Mouse (Mus musculus): Measurements from ENCODE around the gene Hist1h3f. TPM values are rescaled to one million over a fixed set of nuclear protein-coding genes. Genes with fewer than 3 reads are reported as not detected.
"Not testable (repeated sequence)": the region's sequence is repeated elsewhere in the genome, so short reads cannot be mapped to it uniquely, and the experiment has no call there.

Hist1h3f gene
- polyA plus RNA-seq, 1 experiment from 2014 or later = 0.90 TPM

DNA sequence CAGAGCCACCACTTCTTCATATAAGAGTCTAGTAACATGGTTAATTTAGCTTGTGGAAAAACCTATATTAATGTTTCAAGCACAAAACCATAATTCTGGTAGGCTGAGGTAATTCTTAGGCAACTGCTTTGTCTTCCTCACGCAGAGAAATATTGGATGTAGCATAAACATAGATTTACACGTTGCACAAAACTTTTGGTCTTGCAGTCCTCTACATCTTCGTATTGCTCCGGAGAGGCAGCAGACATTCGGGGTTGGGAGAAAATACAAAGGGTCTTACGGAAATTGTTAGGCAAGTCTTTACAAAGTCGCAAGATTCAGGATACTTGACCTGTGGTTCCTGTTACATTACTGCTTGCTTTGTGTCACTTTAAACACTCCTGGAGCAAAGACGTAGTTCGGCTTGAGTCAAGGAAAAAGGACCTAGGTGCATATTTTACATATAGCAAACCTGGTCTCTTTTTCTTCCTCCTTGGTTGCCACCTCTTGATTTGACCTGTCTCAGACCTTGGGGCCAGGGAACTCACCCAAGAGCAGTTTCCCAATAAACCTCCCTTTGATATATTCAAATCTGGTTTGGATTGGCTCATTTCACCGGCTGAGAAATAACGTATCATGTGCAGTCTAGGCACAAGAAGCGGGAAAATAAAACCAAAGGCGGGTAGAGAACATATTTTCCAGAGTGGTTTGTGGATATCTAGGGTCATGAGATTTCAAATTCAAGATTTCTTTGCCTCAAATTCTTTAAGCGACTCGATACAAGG, 9.3 kb upstream of the Hist1h3f start:
- Histone ChIP-seq H3K4me1 (ENCODE audit: control insufficient read depth, insufficient read depth, low read length) (peaks cover 30% of the 10 kb centered on the region), H3K4me2 (ENCODE audit: low read depth, low read length) (peak overlapping the region; percentile 56), H3K27me3 (ENCODE audit: control insufficient read depth, insufficient read depth, low read length) (no peaks in the 10 kb centered on the region), H3K9ac (ENCODE audit: low read length) (peak overlapping the region; percentile 64), H3K9me3 (replicated peaks; ENCODE audit: control insufficient read depth, low read length) (no peaks in the 10 kb centered on the region), H3K27ac (ENCODE audit: low read length) (peak overlapping the region; percentile 80), H3K36me3 (ENCODE audit: control insufficient read depth, insufficient read depth, low read length) (no peaks in the 10 kb centered on the region), H3K4me3 (replicated peaks; ENCODE audit: low read length) (peak overlapping the region; percentile 60)
- ATAC-seq (ENCODE audit: insufficient read depth, low FRiP score) = no peak
- WGBS = under 1% methylated on average over 15 of the region's 15 CpGs

DNA sequence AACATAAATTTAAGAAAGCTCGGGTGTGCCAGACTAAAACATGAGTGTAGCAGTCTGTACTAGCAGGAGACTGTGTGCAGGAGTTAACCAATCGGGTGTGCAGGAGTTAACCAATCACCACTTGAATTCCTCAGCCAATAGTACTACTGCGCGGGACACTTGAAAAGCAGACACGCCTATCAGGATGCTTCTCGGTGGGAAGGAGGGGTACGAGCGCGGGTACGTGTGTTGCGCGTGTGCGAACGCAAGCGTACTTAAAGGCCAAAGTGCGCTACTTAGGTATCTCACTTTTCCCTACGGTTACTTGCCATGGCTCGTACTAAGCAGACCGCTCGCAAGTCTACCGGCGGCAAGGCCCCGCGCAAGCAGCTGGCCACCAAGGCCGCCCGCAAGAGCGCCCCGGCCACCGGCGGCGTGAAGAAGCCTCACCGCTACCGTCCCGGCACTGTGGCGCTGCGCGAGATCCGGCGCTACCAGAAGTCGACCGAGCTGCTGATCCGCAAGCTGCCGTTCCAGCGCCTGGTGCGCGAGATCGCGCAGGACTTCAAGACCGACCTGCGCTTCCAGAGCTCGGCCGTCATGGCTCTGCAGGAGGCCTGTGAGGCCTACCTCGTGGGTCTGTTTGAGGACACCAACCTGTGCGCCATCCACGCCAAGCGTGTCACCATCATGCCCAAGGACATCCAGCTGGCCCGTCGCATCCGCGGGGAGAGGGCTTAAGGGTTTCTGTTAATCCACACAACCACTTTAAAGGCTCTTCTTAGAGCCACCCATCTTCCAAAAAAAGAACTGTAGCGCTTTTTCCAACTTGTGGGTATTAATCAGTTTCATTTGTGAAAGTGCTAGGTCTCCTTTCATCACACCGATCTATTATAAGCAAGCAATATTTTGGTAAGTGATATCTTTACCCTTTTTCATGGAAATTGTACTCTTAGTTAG, 8.4 kb upstream of the Hist1h3f start, which contains the start of gene Hist1h3g:
Gene Hist1h3g, plus strand, starts transcription at position 286 of the 939 bp plus-strand sequence.
- not testable (repeated sequence) for H3K36me3 ChIP-seq (ENCODE audit: control insufficient read depth, insufficient read depth, low read length); H3K27me3 ChIP-seq (ENCODE audit: control insufficient read depth, insufficient read depth, low read length); H3K9me3 ChIP-seq (replicated peaks; ENCODE audit: control insufficient read depth, low read length)
- Histone ChIP-seq H3K4me2 (ENCODE audit: low read depth, low read length) (peak within 1 kb of the TSS; percentile 56), H3K4me3 (replicated peaks; ENCODE audit: low read length) (peak within 1 kb of the TSS; percentile 60), H3K27ac (ENCODE audit: low read length) (peak within 1 kb of the TSS; percentile 80), H3K4me1 (ENCODE audit: control insufficient read depth, insufficient read depth, low read length) (peaks cover 30% of the 10 kb centered on the region), H3K9ac (ENCODE audit: low read length) (peak within 1 kb of the TSS; percentile 70)
- 1% methylated on average over 48 of the region's 62 CpGs for WGBS
- peak; percentile 91 for ATAC-seq (ENCODE audit: insufficient read depth, low FRiP score)

DNA sequence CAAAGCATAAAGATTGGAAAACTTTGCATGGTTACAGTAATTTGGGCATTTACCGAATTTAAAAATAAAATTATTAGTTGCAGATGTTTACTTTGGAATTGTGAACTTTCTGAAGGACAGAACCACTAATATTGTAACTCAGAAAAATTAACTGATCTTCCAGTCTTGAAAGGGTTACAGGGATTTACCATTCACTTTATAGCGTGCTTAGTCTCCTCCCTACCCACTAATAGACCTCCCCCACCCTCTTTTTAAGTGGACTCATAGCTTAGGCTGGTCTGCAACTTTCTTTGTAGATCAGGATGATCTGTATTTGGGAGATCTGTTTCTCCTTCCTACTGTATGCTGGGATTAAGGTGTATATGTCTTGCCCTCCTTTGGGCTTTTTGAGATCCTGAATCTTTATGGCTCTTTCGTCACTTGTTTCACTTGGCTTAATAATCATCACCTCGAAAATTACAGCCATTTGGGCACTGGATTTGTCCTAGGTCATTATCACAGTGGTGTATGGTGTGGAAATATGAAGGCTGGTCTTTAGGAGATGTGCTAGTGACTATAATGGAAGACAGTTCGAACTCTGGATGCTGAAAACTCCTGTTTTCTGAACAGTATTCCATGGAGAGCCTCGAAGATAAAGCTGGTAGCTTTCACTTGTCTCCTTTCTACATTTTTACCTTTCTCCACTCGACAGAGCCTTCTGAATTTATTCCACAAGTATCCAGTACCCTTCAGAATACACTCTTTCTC, 7.6 kb upstream of the Hist1h3f start:
- Histone ChIP-seq H3K4me3 (replicated peaks; ENCODE audit: low read length) (peak overlapping the region; percentile 60), H3K36me3 (ENCODE audit: control insufficient read depth, insufficient read depth, low read length) (no peaks in the 10 kb centered on the region), H3K27ac (ENCODE audit: low read length) (peak overlapping the region; percentile 73), H3K4me1 (ENCODE audit: control insufficient read depth, insufficient read depth, low read length) (peaks cover 30% of the 10 kb centered on the region), H3K9ac (ENCODE audit: low read length) (peak overlapping the region; percentile 55), H3K27me3 (ENCODE audit: control insufficient read depth, insufficient read depth, low read length) (no peaks in the 10 kb centered on the region), H3K4me2 (ENCODE audit: low read depth, low read length) (peak overlapping the region; percentile 56), H3K9me3 (replicated peaks; ENCODE audit: control insufficient read depth, low read length) (no peaks in the 10 kb centered on the region)
- WGBS = 15% methylated on average over 7 of the region's 7 CpGs
- no peak for ATAC-seq (ENCODE audit: insufficient read depth, low FRiP score)

DNA sequence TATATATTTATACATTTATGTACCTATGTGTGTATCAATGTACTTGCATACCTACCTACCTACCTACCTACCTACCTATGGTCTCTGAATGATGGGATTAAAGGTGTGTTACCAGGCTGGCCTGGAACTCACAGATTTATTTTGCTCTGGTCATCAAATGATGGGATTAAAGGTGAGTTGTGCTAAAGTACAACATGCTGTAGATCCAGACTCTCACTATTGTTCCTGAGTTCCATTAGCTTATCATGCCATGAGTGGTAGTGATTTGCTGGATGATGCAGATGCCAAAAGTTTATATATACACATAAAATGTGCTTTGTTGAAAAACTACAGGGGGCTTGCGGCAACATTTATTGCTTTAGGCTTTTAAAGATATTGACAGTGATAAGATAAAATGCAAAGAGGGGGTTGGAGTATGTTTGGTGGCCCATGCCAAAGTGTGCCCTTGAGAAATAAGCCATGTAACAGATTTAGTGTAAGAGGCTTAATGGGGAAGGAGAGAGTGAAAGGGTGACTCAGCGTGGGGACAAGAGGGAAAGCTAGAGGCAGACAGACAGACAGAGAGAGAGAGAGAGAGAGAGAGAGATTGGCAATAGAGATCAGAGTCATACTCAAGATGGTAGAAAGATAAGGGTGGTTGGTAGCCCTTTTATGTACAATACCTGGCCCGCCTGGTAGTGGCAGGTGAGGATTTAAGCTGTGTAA, 6.7 kb upstream of the Hist1h3f start:
- Histone ChIP-seq H3K27ac (ENCODE audit: low read length) (no peak overlapping the region; the same call in 1 of the 2 replicates), H3K36me3 (ENCODE audit: control insufficient read depth, insufficient read depth, low read length) (no peaks in the 10 kb centered on the region), H3K27me3 (ENCODE audit: control insufficient read depth, insufficient read depth, low read length) (no peaks in the 10 kb centered on the region), H3K4me1 (ENCODE audit: control insufficient read depth, insufficient read depth, low read length) (peaks cover 30% of the 10 kb centered on the region), H3K9me3 (replicated peaks; ENCODE audit: control insufficient read depth, low read length) (no peaks in the 10 kb centered on the region), H3K4me2 (ENCODE audit: low read depth, low read length) (peak overlapping the region; percentile 56), H3K9ac (ENCODE audit: low read length) (peak overlapping the region; percentile 18; the same call in 1 of the 2 replicates), H3K4me3 (replicated peaks; ENCODE audit: low read length) (peak overlapping the region; percentile 26)
- no peak for ATAC-seq (ENCODE audit: insufficient read depth, low FRiP score)
- WGBS = 67% methylated on average over 3 of the region's 3 CpGs

DNA sequence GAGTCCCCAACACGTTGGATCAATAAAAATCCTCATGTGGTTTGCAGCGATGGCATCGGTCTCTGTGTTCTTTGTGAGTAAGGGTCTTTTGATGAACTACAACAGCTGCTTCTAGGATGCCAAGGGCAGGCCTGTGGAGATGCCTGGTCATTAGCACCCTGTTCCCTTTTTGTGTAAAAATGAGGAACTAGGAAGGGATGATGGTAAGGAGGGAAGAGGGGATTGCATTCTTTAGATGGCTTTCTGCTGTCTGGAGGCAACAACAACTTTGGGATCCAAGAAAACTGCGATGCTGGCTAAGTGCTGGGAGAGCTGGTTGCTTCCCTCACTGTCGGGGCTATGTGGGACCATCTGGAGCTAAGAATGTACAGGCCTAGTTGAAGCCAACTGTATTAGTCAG, 5.6 kb upstream of the Hist1h3f start:
- H3K27ac ChIP-seq (ENCODE audit: low read length) = no peak overlapping the region
- WGBS = 69% methylated on average over 5 of the region's 5 CpGs
- ATAC-seq (ENCODE audit: insufficient read depth, low FRiP score) = no peak

DNA sequence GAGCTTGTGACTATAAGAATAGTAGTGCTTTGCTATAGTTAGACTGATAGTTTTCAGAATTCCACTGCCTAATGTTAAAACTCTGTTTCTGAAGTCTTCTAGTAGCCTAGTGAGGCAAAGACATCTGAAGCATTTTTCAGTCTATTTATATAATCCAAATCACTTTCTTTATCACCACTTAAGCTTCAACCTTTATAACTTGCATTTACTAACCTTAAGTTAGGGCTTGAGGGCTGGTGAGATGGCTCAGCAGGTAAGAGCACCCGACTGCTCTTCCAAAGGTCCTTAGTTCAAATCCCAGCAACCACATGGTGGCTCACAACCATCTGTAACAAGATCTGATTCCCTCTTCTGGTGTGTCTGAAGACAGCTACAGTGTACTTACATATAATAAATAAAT, 4.0 kb upstream of the Hist1h3f start:
- ATAC-seq (ENCODE audit: insufficient read depth, low FRiP score); H3K9ac ChIP-seq (ENCODE audit: low read length); H3K27me3 ChIP-seq (ENCODE audit: control insufficient read depth, insufficient read depth, low read length); H3K4me3 ChIP-seq (replicated peaks; ENCODE audit: low read length); H3K27ac ChIP-seq (ENCODE audit: low read length); H3K9me3 ChIP-seq (replicated peaks; ENCODE audit: control insufficient read depth, low read length); H3K36me3 ChIP-seq (ENCODE audit: control insufficient read depth, insufficient read depth, low read length); H3K4me2 ChIP-seq (ENCODE audit: low read depth, low read length): not testable (repeated sequence)
- WGBS = 73% methylated on average over 1 of the region's 1 CpGs
- peaks cover 11% of the 10 kb centered on the region for H3K4me1 ChIP-seq (ENCODE audit: control insufficient read depth, insufficient read depth, low read length)

More for the DNA sequence above, 5.6 kb upstream of the Hist1h3f start:
- Histone ChIP-seq H3K27me3 (ENCODE audit: control insufficient read depth, insufficient read depth, low read length) (no peaks in the 10 kb centered on the region), H3K9me3 (replicated peaks; ENCODE audit: control insufficient read depth, low read length) (no peaks in the 10 kb centered on the region), H3K4me3 (replicated peaks; ENCODE audit: low read length) (no peak overlapping the region), H3K4me1 (ENCODE audit: control insufficient read depth, insufficient read depth, low read length) (peaks cover 19% of the 10 kb centered on the region), H3K9ac (ENCODE audit: low read length) (no peak overlapping the region), H3K36me3 (ENCODE audit: control insufficient read depth, insufficient read depth, low read length) (no peaks in the 10 kb centered on the region), H3K4me2 (ENCODE audit: low read depth, low read length) (no peak overlapping the region)

DNA sequence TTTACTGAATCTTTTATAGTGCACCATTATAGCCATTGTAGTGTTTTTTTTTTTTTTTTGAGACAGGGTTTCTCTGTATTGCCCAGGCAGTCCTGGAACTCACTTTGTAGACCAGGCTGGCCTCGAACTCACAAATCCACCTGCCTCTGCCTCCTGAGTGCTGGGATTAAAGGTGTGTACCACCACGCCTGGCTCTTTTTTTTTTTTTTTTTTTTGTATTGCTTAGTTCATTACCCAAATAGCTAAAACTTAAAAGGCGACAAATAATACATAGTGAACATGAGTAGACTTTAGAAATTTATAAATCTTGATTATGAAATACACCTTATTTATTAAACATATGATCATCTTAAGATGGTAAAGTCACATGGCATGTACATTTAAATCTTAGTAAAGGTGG, 2.4 kb upstream of the Hist1h3f start:
- no peak overlapping the region for H3K9ac ChIP-seq (ENCODE audit: low read length)
- H3K27ac ChIP-seq (ENCODE audit: low read length) = no peak overlapping the region
- no peak overlapping the region for H3K4me3 ChIP-seq (replicated peaks; ENCODE audit: low read length)
- H3K4me1 ChIP-seq (ENCODE audit: control insufficient read depth, insufficient read depth, low read length) = peaks cover 8% of the 10 kb centered on the region
- no peaks in the 10 kb centered on the region for H3K36me3 ChIP-seq (ENCODE audit: control insufficient read depth, insufficient read depth, low read length)
- 81% methylated on average over 3 of the region's 3 CpGs for WGBS
- H3K4me2 ChIP-seq (ENCODE audit: low read depth, low read length) = no peak overlapping the region; the same call in 1 of the 2 replicates
- H3K27me3 ChIP-seq (ENCODE audit: control insufficient read depth, insufficient read depth, low read length) = no peaks in the 10 kb centered on the region
- H3K9me3 ChIP-seq (replicated peaks; ENCODE audit: control insufficient read depth, low read length) = no peaks in the 10 kb centered on the region
- ATAC-seq (ENCODE audit: insufficient read depth, low FRiP score) = no peak

DNA sequence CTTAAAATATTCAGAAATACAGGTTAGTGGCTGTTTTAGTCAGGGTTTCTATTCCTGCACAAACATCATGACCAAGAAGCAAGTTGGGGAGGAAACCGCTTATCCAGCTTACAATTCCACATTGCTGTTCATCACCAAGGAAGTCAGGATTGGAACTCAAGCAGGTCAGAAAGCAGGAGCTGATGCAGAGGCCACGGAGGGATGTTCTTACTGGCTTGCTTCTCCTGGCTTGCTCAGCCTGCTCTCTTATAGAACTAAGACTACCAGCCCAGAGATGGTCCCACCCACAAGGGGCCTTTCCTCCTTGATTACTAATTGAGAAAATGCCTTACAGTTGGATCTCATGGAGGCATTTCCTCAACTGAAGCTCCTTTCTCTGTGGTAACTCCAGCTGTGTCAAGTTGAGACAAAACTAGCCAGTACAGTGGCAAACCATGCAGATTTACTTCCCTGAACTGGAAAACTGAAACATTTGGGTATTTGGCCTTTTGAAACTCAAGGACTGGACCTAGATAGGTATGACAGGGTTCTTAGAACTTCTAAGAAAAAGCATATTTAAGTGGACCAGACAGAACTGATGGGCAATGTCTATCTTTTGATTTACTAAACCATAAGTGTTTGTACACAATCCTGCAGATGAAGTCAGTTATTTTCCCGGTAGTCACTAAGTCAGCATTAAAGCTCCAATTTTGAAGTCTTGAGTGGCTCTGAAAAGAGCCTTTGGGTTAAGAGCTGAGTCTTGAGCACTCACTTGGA, 1.4 kb upstream of the Hist1h3f start:
- peak overlapping the region; percentile 81 for H3K4me2 ChIP-seq (ENCODE audit: low read depth, low read length)
- not testable (repeated sequence) for H3K27me3 ChIP-seq (ENCODE audit: control insufficient read depth, insufficient read depth, low read length); H3K9me3 ChIP-seq (replicated peaks; ENCODE audit: control insufficient read depth, low read length); ATAC-seq (ENCODE audit: insufficient read depth, low FRiP score); H3K4me1 ChIP-seq (ENCODE audit: control insufficient read depth, insufficient read depth, low read length); H3K36me3 ChIP-seq (ENCODE audit: control insufficient read depth, insufficient read depth, low read length)
- H3K9ac ChIP-seq (ENCODE audit: low read length) = peak overlapping the region; percentile 72
- peak overlapping the region; percentile 87 for H3K27ac ChIP-seq (ENCODE audit: low read length)
- H3K4me3 ChIP-seq (replicated peaks; ENCODE audit: low read length) = peak overlapping the region; percentile 55
- WGBS = 6% methylated on average over 3 of the region's 3 CpGs
